Mouse (Mus musculus) adrenal gland, adult 18-20 months (tissue): Measurements from ENCODE around the gene Pmp22. TPM values are rescaled to one million over a fixed set of nuclear protein-coding genes. Genes with fewer than 3 reads are reported as not detected.
A peak's percentile ranks its signal among the peaks of the same experiment; 100 is the strongest.

Source experiments
- DNase-seq, 2 experiments: peaks; one replicate each; pipeline ENCODE4 v3.0.0; 2021 to 2022; ENCODE audit warnings: low spot score in 2 of 2
- total RNA-seq, 2 experiments: library from RNA; stranded (reverse); gene quantifications; 1 replicate in 1 of 2; 2 replicates in 1 of 2; pipeline ENCODE4 v1.2.3; 2021

Gene Pmp22
- total RNA-seq, 2 experiments from 2014 or later = 106 to 127 TPM

- DNase-seq = no peak
Observed at GRCm38 (mm10) chr11:63151857-63152256, 23.1 kb downstream of the Pmp22 start.

- DNase-seq = no peak
Observed at GRCm38 (mm10) chr11:63157117-63157516, 28.3 kb downstream of the Pmp22 start.

GRCm38 (mm10) chr11:63160926-63161325 is 32.1 kb downstream of the Pmp22 start:
- DNase-seq = no peak

- DNase-seq = no peak
Observed at GRCm38 (mm10) chr11:63162806-63163205, 34.0 kb downstream of the Pmp22 start.

GRCm38 (mm10) chr11:63163550-63163949 is 34.8 kb downstream of the Pmp22 start:
- DNase-seq = no peak

- no peak for DNase-seq
Observed at GRCm38 (mm10) chr11:63163986-63164682, 35.4 kb downstream of the Pmp22 start.

- DNase-seq = no peak
Observed at GRCm38 (mm10) chr11:63164756-63165484, 36.1 kb downstream of the Pmp22 start.

GRCm38 (mm10) chr11:63167826-63168225 is 39.0 kb downstream of the Pmp22 start:
- DNase-seq = no peak

GRCm38 (mm10) chr11:63168551-63169258 is 39.9 kb downstream of the Pmp22 start:
- no peak for DNase-seq

GRCm38 (mm10) chr11:63171977-63172376 is 43.2 kb downstream of the Pmp22 start:
- DNase-seq = peak in 1 of 2 experiments; percentile 22

GRCm38 (mm10) chr11:63173604-63174003 is 44.8 kb downstream of the Pmp22 start:
- no peak for DNase-seq

- DNase-seq = no peak
Observed at GRCm38 (mm10) chr11:63175302-63175701, 46.5 kb downstream of the Pmp22 start.

- DNase-seq = no peak
Observed at GRCm38 (mm10) chr11:63176416-63176815, 47.6 kb downstream of the Pmp22 start.

GRCm38 (mm10) chr11:63180262-63181101 is 51.7 kb downstream of the Pmp22 start:
- DNase-seq = no peak

- no peak for DNase-seq
Observed at GRCm38 (mm10) chr11:63188803-63189202, 60.0 kb downstream of the Pmp22 start.

GRCm38 (mm10) chr11:63198070-63198469 is 69.3 kb downstream of the Pmp22 start:
- DNase-seq = no peak

- no peak for DNase-seq
Observed at GRCm38 (mm10) chr11:63201989-63202535, 73.3 kb downstream of the Pmp22 start.
